Mouse (Mus musculus): ENCODE measurements around the gene Rimbp3. TPM values are rescaled to one million over a fixed set of nuclear protein-coding genes. Genes with fewer than 3 reads are reported as not detected.

The Rimbp3 gene
- total and polyA plus RNA-seq, 3 experiments: 0.06 to 0.34 TPM; not detected in 1

- H3K36me3 ChIP-seq (replicated peaks in 1 of 2; ENCODE audit: control insufficient read depth in 1 of 2, insufficient read depth in 1 of 2, low read length in 1 of 2): peaks cover 25 to 69% of the 10 kb centered on the region in 2 experiments
- no peak for DNase-seq (ENCODE audit: extremely low read depth)
- H3K4me2 ChIP-seq (ENCODE audit: insufficient read depth, low read depth, poor library complexity, severe bottlenecking): no peak overlapping the region
- H3K79me2 ChIP-seq (replicated peaks; ENCODE audit: control insufficient read depth, extremely low read depth, insufficient read depth, poor library complexity, severe bottlenecking): peaks cover 98% of the 10 kb centered on the region
- dilution Hi-C loops (cut with MboI; ENCODE audit: extremely low pct_ligation_motif_present, extremely low pct_unique_long_range_greater_than_20kb, low sequenced_read_pairs) (no loop called here), in situ Hi-C loops (cut with MboI; ENCODE audit: low pct_ligation_motif_present, low pct_unique_long_range_greater_than_20kb, low sequenced_read_pairs) (no loop called here)
- no peak for TF ChIP-seq NRF1 (IDR thresholded peaks at IDR 0.05; ENCODE audit: low read depth, low read length)
- H3K27ac ChIP-seq (ENCODE audit: insufficient read depth, low read depth): peak overlapping the region; percentile 9; the same call in 1 of the 2 replicates
- 0 out of 2 replicates have a peak overlapping the region, but pooled peaks have one; percentile 7 for H3K9ac ChIP-seq (ENCODE audit: insufficient read depth, low read depth)
- no peaks in the 10 kb centered on the region for H3K27me3 ChIP-seq (replicated peaks)
- peaks cover 21 to 67% of the 10 kb centered on the region in 2 experiments for H3K4me1 ChIP-seq (ENCODE audit: control insufficient read depth in 1 of 2, insufficient read depth in 2 of 2)
- H3K4me3 ChIP-seq (replicated peaks in 1 of 3; ENCODE audit: low read depth in 2 of 3, low read length in 2 of 3, poor library complexity in 1 of 3): no peak overlapping the region
- no peaks in the 10 kb centered on the region for H3K9me3 ChIP-seq (replicated peaks; ENCODE audit: low read length)
Measured at GRCm38 (mm10) chr16:17182136-17182535, 26.3 kb upstream of the Rimbp3 start.

- H3K79me2 ChIP-seq (replicated peaks; ENCODE audit: control insufficient read depth, extremely low read depth, insufficient read depth, poor library complexity, severe bottlenecking): peaks cover 98% of the 10 kb centered on the region
- H3K27ac ChIP-seq (ENCODE audit: insufficient read depth, low read depth): no peak overlapping the region
- DNase-seq (ENCODE audit: extremely low read depth): no peak
- dilution Hi-C loops (cut with MboI; ENCODE audit: extremely low pct_ligation_motif_present, extremely low pct_unique_long_range_greater_than_20kb, low sequenced_read_pairs): no loop called here
- TF ChIP-seq SIN3A (IDR thresholded peaks at IDR 0.05; ENCODE audit: low read length) (no peak), JUND (conservative IDR thresholded peaks at IDR 0.05; ENCODE audit: low read depth, low read length) (no peak), GABPA (IDR thresholded peaks at IDR 0.05; ENCODE audit: insufficient replicate concordance, low read depth, low read length) (no peak), ZC3H11A (IDR thresholded peaks at IDR 0.05; ENCODE audit: low read depth, low read length) (no peak), MXI1 (IDR thresholded peaks at IDR 0.05; ENCODE audit: low read depth, low read length) (no peak), BHLHE40 (IDR thresholded peaks at IDR 0.05; ENCODE audit: low read depth, low read length) (no peak), MYC (IDR thresholded peaks at IDR 0.05; ENCODE audit: low read depth, low read length) (no peak), ZNF384 (IDR thresholded peaks at IDR 0.05; ENCODE audit: low read depth, low read length) (no peak), TBP (conservative IDR thresholded peaks at IDR 0.05; ENCODE audit: low read depth, low read length) (no peak), POLR2A (IDR thresholded peaks at IDR 0.05; ENCODE audit: low read depth, low read length) (no peak), MAZ (IDR thresholded peaks at IDR 0.05; ENCODE audit: low read depth, low read length) (no peak), UBTF (IDR thresholded peaks at IDR 0.05; ENCODE audit: low read depth, low read length) (no peak), ZMIZ1 (IDR thresholded peaks at IDR 0.05; ENCODE audit: low read depth, low read length) (no peak), NELFE (IDR thresholded peaks at IDR 0.05; ENCODE audit: low read depth, low read length) (no peak), POLR2AphosphoS2 (IDR thresholded peaks at IDR 0.05; ENCODE audit: low read depth, low read length) (no peak), MEF2A (IDR thresholded peaks at IDR 0.05; ENCODE audit: borderline replicate concordance, low read depth, low read length) (no peak), CHD2 (IDR thresholded peaks at IDR 0.05; ENCODE audit: low read length) (no peak)
- H3K36me3 ChIP-seq (replicated peaks in 1 of 2; ENCODE audit: control insufficient read depth in 1 of 2, insufficient read depth in 1 of 2, low read length in 1 of 2): peaks cover 20 to 68% of the 10 kb centered on the region in 2 experiments
- H3K4me2 ChIP-seq (ENCODE audit: insufficient read depth, low read depth, poor library complexity, severe bottlenecking): no peak overlapping the region
- H3K27me3 ChIP-seq (replicated peaks): no peaks in the 10 kb centered on the region
- peaks cover 15 to 59% of the 10 kb centered on the region in 2 experiments for H3K4me1 ChIP-seq (ENCODE audit: control insufficient read depth in 1 of 2, insufficient read depth in 2 of 2)
- no peaks in the 10 kb centered on the region for H3K9me3 ChIP-seq (replicated peaks; ENCODE audit: low read length)
- in situ Hi-C loops (cut with MboI; ENCODE audit: low pct_ligation_motif_present, low pct_unique_long_range_greater_than_20kb, low sequenced_read_pairs): no loop called here
- H3K9ac ChIP-seq (ENCODE audit: insufficient read depth, low read depth): no peak overlapping the region
- H3K4me3 ChIP-seq (replicated peaks in 1 of 3; ENCODE audit: low read depth in 2 of 3, low read length in 2 of 3, poor library complexity in 1 of 3): no peak overlapping the region
Measured at GRCm38 (mm10) chr16:17183003-17183402, 25.4 kb upstream of the Rimbp3 start.
